ENCODE assay signal across 7 mouse cellular contexts in genomic region chr14:54575631-54576030, GRCm38 (mm10). TPM values are rescaled to one million over a fixed set of nuclear protein-coding genes. Genes with fewer than 3 reads are reported as not detected.
DNase-seq lines count a peak whose midpoint lies in the region; ATAC-seq lines count a peak whose summit lies in the region.

No protein-coding gene starts in this region.

- H3K27me3 ChIP-seq in heart, embryonic 15.5 days, result no peaks in the 10 kb centered on the region

- peak; percentile 99 for DNase-seq in ZHBTc4 (ENCODE audit: low read depth, low spot score)
- peak; percentile 92 for DNase-seq in embryo, embryonic 11 days
- DNase-seq in kidney, postnatal 14 days, result peak; percentile 94
- DNase-seq in mesoderm, embryonic 11.5 days (ENCODE audit: low read depth, low spot score), result peak; percentile 90
- DNase-seq in thymus, postnatal 0 days (ENCODE audit: low spot score), result peak; percentile 30
- no peak for DNase-seq in frontal cortex, adult 2 months (ENCODE audit: extremely low spot score in 1 of 2, low spot score in 1 of 2)

- under 1% methylated on average over 39 of the region's 39 CpGs for WGBS in heart, embryonic 15.5 days

- H3K4me1 ChIP-seq in heart, embryonic 15.5 days (replicated peaks), result peaks cover 48% of the 10 kb centered on the region

- peak overlapping the region; percentile 93 for H3K9ac ChIP-seq in heart, embryonic 15.5 days

- peak; percentile 47; the same call in 1 of the 2 replicates for ATAC-seq in heart, embryonic 15.5 days (replicated peaks; ENCODE audit: insufficient number of reproducible peaks, insufficient read depth, low FRiP score, low read depth)

- peak overlapping the region; percentile 84 for H3K4me2 ChIP-seq in heart, embryonic 15.5 days

- H3K27ac ChIP-seq in heart, embryonic 15.5 days, result peak overlapping the region; percentile 93

- peak overlapping the region; percentile 81 for H3K4me3 ChIP-seq in heart, embryonic 15.5 days

- H3K36me3 ChIP-seq in heart, embryonic 15.5 days, result peaks cover 11% of the 10 kb centered on the region

- H3K9me3 ChIP-seq in heart, embryonic 15.5 days (replicated peaks), result no peaks in the 10 kb centered on the region

RNA-seq across cellular contexts. Expression of gene Ajuba, which starts 1.7 kb away (rescaled TPM):
- 23.1 and 35.5 TPM in 2 replicates for polyA plus RNA-seq in heart, embryonic 15.5 days (2015; fragmentation: Nextera tagmentation; extraction: Ambion mirVana)
- polyA plus RNA-seq in thymus, postnatal 0 days (2015; fragmentation: Nextera tagmentation; extraction: Ambion mirVana), result 11.9 and 14.9 TPM in 2 replicates
- polyA plus RNA-seq in frontal cortex, adult 2 months (2012; rRNA removed), result 2.3 and 2.8 TPM in 2 replicates

RNA-seq across cellular contexts. Expression of gene Haus4, which starts 21.2 kb away (rescaled TPM):
- polyA plus RNA-seq in heart, embryonic 15.5 days (2015; fragmentation: Nextera tagmentation; extraction: Ambion mirVana), result 34.0 and 39.8 TPM in 2 replicates
- polyA plus RNA-seq in thymus, postnatal 0 days (2015; fragmentation: Nextera tagmentation; extraction: Ambion mirVana), result 111 and 113 TPM in 2 replicates
- polyA plus RNA-seq in frontal cortex, adult 2 months (2012; rRNA removed), result 7.2 and 8.2 TPM in 2 replicates

RNA-seq across cellular contexts. Expression of gene 4931414P19Rik, which starts 30.2 kb away (rescaled TPM):
- 4.8 and 5.0 TPM in 2 replicates for polyA plus RNA-seq in heart, embryonic 15.5 days (2015; fragmentation: Nextera tagmentation; extraction: Ambion mirVana)
- 4.7 and 5.0 TPM in 2 replicates for polyA plus RNA-seq in thymus, postnatal 0 days (2015; fragmentation: Nextera tagmentation; extraction: Ambion mirVana)
- 5.8 and 7.6 TPM in 2 replicates for polyA plus RNA-seq in frontal cortex, adult 2 months (2012; rRNA removed)

RNA-seq across cellular contexts. Expression of gene Psmb5, which starts 42.2 kb away (rescaled TPM):
- polyA plus RNA-seq in heart, embryonic 15.5 days (2015; fragmentation: Nextera tagmentation; extraction: Ambion mirVana), result 294 and 335 TPM in 2 replicates
- 387 and 424 TPM in 2 replicates for polyA plus RNA-seq in thymus, postnatal 0 days (2015; fragmentation: Nextera tagmentation; extraction: Ambion mirVana)
- polyA plus RNA-seq in frontal cortex, adult 2 months (2012; rRNA removed), result 177 and 178 TPM in 2 replicates

RNA-seq across cellular contexts. Expression of gene Psmb11, which starts 45.6 kb away (rescaled TPM):
- 1.7 and 17.6 TPM in 2 replicates for polyA plus RNA-seq in heart, embryonic 15.5 days (2015; fragmentation: Nextera tagmentation; extraction: Ambion mirVana)
- polyA plus RNA-seq in thymus, postnatal 0 days (2015; fragmentation: Nextera tagmentation; extraction: Ambion mirVana), result 82.4 and 117 TPM in 2 replicates
- polyA plus RNA-seq in frontal cortex, adult 2 months (2012; rRNA removed), result 0.46 and 0.54 TPM in 2 replicates

Comparison
In these comparisons a context has a peak if more than half of its experiments do, and no peak if none do; other contexts are left out.
1. DNase-seq: peak in ZHBTc4 (single experiment), embryo, embryonic 11 days (single experiment), kidney, postnatal 14 days (single experiment), mesoderm, embryonic 11.5 days (single experiment) and thymus, postnatal 0 days (single experiment); none in frontal cortex, adult 2 months (0 of 2).